Mouse (Mus musculus) bone marrow macrophage, adult 2 months (primary cell): Measurements from ENCODE around the gene Prune1.

ENCODE experiments used
- CTCF ChIP-seq: IDR thresholded peaks from 2 replicates; pipeline ENCODE4 v1.5.1; 2012; ENCODE audit warnings: low read depth, mild to moderate bottlenecking, low read length, moderate library complexity
- POLR2A ChIP-seq: IDR thresholded peaks from 2 replicates; pipeline ENCODE4 v1.6.1; 2012; ENCODE audit warnings: mild to moderate bottlenecking, low read depth, low read length, borderline replicate concordance

DNA sequence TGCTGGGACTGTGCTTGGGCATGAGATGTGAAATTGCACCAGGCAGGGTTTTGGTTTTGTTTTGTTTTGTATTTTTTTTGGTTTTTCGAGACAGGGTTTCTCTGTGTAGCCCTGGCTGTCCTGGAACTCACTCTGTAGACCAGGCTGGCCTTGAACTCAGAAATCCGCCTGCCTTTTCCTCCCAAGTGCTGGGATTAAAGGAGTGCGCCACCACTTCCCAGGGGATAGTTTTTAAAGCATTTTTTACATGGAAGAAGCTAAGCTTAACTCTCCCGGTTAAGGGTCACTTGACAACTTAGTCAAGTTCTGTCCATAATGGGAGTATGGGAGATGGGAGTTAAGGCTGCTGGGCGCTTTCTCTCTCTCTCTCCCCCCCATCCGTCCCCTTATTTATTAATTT, 32.2 kb upstream of the Prune1 start:
- TF ChIP-seq CTCF, result no peak
- TF ChIP-seq POLR2A, result no peak
